Mouse (Mus musculus): Measurements from ENCODE around the gene Ltbp3.

DNA sequence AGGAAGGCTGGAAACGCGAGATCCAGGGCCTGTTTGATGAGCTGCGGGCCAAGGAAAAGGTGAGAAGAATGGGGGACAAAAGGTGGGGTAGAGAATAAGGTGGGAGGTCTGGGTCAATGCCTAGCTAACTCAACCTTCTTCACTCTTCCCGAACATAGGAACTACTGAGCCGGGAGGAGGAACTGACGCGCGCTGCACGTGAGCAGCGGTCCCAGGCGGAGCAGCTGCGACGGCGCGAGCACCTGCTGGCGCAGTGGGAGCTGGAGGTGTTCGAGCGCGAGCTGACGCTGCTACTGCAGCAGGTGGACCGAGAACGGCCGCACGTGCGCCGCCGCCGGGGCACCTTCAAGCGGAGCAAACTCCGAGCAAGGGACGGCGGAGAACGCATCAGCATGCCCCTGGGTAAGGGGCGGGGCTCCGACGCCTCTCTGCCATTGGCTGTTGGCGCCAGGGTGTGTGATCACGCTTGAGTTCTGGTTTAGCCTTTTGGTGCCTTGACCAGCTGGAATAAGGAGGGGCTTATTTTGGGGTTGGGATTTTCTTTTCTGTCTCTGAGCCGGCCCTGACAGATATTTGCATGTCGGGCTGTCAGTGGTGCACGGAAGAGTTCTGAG lies 44.7 kb upstream of the Ltbp3 start:
- no peak for TF ChIP-seq CTCF (IDR thresholded peaks at IDR 0.05; ENCODE audit: control insufficient read depth, insufficient read depth, low read length)
- no peak; the same call in 1 of the 2 replicates for TF ChIP-seq POLR2A (IDR thresholded peaks at IDR 0.05; ENCODE audit: borderline replicate concordance, control insufficient read depth, low read depth, low read length)
